Mouse (Mus musculus): ENCODE measurements around the gene Pcbd2. TPM values are rescaled to one million over a fixed set of nuclear protein-coding genes. Genes with fewer than 3 reads are reported as not detected.

Pcbd2 gene
- total and polyA plus RNA-seq, 3 experiments, result 32.0 to 69.4 TPM; not detected in 1

DNA sequence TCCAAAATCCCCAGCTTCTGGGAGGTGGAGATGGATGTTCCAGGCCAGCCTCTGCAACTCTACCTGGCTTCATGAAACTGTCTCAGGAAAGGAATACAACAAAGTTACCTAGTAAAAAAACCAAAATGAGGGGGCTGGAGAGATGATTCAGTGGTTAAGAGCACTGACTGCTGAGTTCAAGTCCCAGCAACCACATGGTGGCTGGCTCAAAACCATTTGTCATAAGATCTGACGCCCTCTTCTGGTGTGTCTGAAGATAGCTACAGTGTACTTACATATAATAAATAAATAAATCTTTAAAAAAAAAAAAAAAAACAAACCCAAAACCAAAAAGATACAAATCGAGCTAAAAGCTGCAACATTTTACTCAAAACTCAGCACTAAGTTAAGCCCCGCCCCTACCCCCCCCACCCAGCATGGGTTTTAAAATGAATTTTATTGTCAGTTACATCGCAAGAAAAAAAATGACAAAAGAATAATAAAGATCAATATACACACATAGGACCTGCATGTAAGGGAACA lies 509 bp upstream of the Pcbd2 start:
- peak; percentile 78; the same call in 1 of the 2 replicates for TF ChIP-seq MYC (IDR thresholded peaks at IDR 0.05; ENCODE audit: low read depth, low read length)
- TF ChIP-seq ZNF384 (IDR thresholded peaks at IDR 0.05; ENCODE audit: low read depth, low read length), result peak; percentile 70; the same call in 1 of the 2 replicates
- peak in 1 of 3 experiments; percentile 30; a peak in 1 of 6 replicates for TF ChIP-seq CTCF (IDR thresholded peaks at IDR 0.05 in 2 of 3, conservative IDR thresholded peaks at IDR 0.05 in 1 of 3; ENCODE audit: control insufficient read depth in 1 of 3, insufficient read depth in 1 of 3, low read depth in 2 of 3, low read length in 3 of 3, poor library complexity in 1 of 3, severe bottlenecking in 1 of 3)
- no peak for TF ChIP-seq ZC3H11A (IDR thresholded peaks at IDR 0.05; ENCODE audit: low read depth, low read length)
- TF ChIP-seq UBTF (IDR thresholded peaks at IDR 0.05; ENCODE audit: borderline replicate concordance, insufficient read depth, low read depth, low read length), result no peak
- peak; percentile 5; the same call in 1 of the 2 replicates for TF ChIP-seq MXI1 (IDR thresholded peaks at IDR 0.05; ENCODE audit: low read depth, low read length)
- TF ChIP-seq KAT2A (conservative IDR thresholded peaks at IDR 0.05; ENCODE audit: low read depth, low read length), result no peak
- H3K27me3 ChIP-seq (ENCODE audit: control insufficient read depth in 1 of 2, insufficient read depth in 2 of 2, low read length in 2 of 2), result no peaks in the 10 kb centered on the region
- DNase-seq (ENCODE audit: low read depth, low spot score), result peak; percentile 63
- H3K9me3 ChIP-seq (replicated peaks; ENCODE audit: insufficient read depth, low read length), result no peaks in the 10 kb centered on the region
- peaks cover 0 to 2% of the 10 kb centered on the region in 2 experiments; a peak in 2 of 4 replicates for H3K36me3 ChIP-seq (ENCODE audit: control insufficient read depth in 1 of 2, insufficient read depth in 2 of 2, low read length in 2 of 2)
- H3K4me1 ChIP-seq (ENCODE audit: control insufficient read depth in 1 of 2, insufficient read depth in 2 of 2, low read length in 2 of 2), result no peaks in the 10 kb centered on the region; a peak in 1 of 4 replicates
- H3K4me3 ChIP-seq (ENCODE audit: control insufficient read depth in 1 of 2, insufficient read depth in 1 of 2, low read depth in 2 of 2, low read length in 2 of 2), result peak overlapping the region; percentile 74 to 88
- peak overlapping the region; percentile 91 for H3K27ac ChIP-seq (ENCODE audit: control insufficient read depth, low read depth, low read length)
- peaks cover 9% of the 10 kb centered on the region; the same call in 1 of the 2 replicates for H3K79me2 ChIP-seq (ENCODE audit: control insufficient read depth, insufficient read depth, low read length, poor library complexity)
- H3K9ac ChIP-seq (ENCODE audit: control insufficient read depth, low read depth, low read length, poor library complexity, severe bottlenecking), result peak overlapping the region; percentile 93

DNA sequence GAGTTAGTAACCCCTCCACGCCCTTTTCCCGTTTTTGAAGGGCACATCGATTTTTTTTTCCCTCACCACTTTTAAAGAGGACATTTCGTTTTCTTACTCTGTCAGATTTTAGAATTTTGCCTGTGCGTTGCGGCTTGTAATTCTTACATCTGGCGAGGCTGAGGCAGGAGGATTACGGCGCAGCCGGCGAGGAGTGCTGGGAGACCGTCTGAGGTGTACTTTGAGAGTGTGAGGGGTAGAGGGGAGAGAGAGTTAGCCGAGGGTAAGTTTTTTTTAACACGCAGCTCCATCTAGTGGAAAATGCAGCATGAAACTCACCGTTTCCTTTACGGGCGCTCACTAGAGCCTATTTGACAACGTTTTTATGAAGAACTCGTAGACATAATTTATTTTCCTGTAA lies 671 bp downstream of the Pcbd2 start:
- Histone ChIP-seq H3K9ac (ENCODE audit: control insufficient read depth, low read depth, low read length, poor library complexity, severe bottlenecking) (peak overlapping the region; percentile 93), H3K4me1 (ENCODE audit: control insufficient read depth in 1 of 2, insufficient read depth in 2 of 2, low read length in 2 of 2) (peaks cover 0 to 3% of the 10 kb centered on the region in 2 experiments; a peak in 2 of 4 replicates), H3K27me3 (ENCODE audit: control insufficient read depth in 1 of 2, insufficient read depth in 2 of 2, low read length in 2 of 2) (no peaks in the 10 kb centered on the region), H3K79me2 (ENCODE audit: control insufficient read depth, insufficient read depth, low read length, poor library complexity) (peaks cover 9% of the 10 kb centered on the region; the same call in 1 of the 2 replicates), H3K4me3 (ENCODE audit: control insufficient read depth in 1 of 2, insufficient read depth in 1 of 2, low read depth in 2 of 2, low read length in 2 of 2) (peak overlapping the region; percentile 74 to 88), H3K36me3 (ENCODE audit: control insufficient read depth in 1 of 2, insufficient read depth in 2 of 2, low read length in 2 of 2) (peaks cover 0 to 2% of the 10 kb centered on the region in 2 experiments; a peak in 3 of 4 replicates), H3K27ac (ENCODE audit: control insufficient read depth, low read depth, low read length) (peak overlapping the region; percentile 91), H3K9me3 (replicated peaks; ENCODE audit: insufficient read depth, low read length) (no peaks in the 10 kb centered on the region)
- peak; percentile 88 for DNase-seq (ENCODE audit: low read depth, low spot score)
- peak; percentile 23 for TF ChIP-seq NELFE (IDR thresholded peaks at IDR 0.05; ENCODE audit: low read depth, low read length)
- TF ChIP-seq MXI1 (IDR thresholded peaks at IDR 0.05; ENCODE audit: low read depth, low read length), result peak; percentile 59
- no peak for TF ChIP-seq MYB (IDR thresholded peaks at IDR 0.05; ENCODE audit: low read depth, low read length)
- TF ChIP-seq MAFK (IDR thresholded peaks at IDR 0.05; ENCODE audit: borderline replicate concordance, low read depth, low read length), result 0 out of 2 replicates have a peak, but pooled peaks have one; percentile 34
- TF ChIP-seq MYC (IDR thresholded peaks at IDR 0.05; ENCODE audit: low read depth, low read length), result no peak; the same call in 1 of the 2 replicates
- TF ChIP-seq USF1 (IDR thresholded peaks at IDR 0.05; ENCODE audit: low read depth, low read length), result no peak
- TF ChIP-seq RAD21 (IDR thresholded peaks at IDR 0.05; ENCODE audit: low read depth, low read length), result peak; percentile 83
- TF ChIP-seq GATA1 (IDR thresholded peaks at IDR 0.05; ENCODE audit: low read depth, low read length), result no peak
- no peak for TF ChIP-seq EP300 (IDR thresholded peaks at IDR 0.05; ENCODE audit: low read depth in 1 of 2, low read length in 2 of 2)
- peak; percentile 88 for TF ChIP-seq ZNF384 (IDR thresholded peaks at IDR 0.05; ENCODE audit: low read depth, low read length)
- TF ChIP-seq POLR2AphosphoS5 (IDR thresholded peaks at IDR 0.05; ENCODE audit: borderline replicate concordance, low read depth, low read length), result no peak
- peak; percentile 76 for TF ChIP-seq TBP (IDR thresholded peaks at IDR 0.05; ENCODE audit: low read depth, low read length)
- TF ChIP-seq USF2 (IDR thresholded peaks at IDR 0.05; ENCODE audit: borderline replicate concordance in 1 of 2, insufficient read depth in 1 of 2, low read depth in 1 of 2, low read length in 2 of 2), result no peak
- no peak; the same call in 1 of the 2 replicates for TF ChIP-seq ZKSCAN1 (IDR thresholded peaks at IDR 0.05; ENCODE audit: low read depth, low read length)
- peak in 1 of 2 experiments; percentile 47; a peak in 1 of 4 replicates for TF ChIP-seq POLR2A (IDR thresholded peaks at IDR 0.05; ENCODE audit: control insufficient read depth in 1 of 2, insufficient read depth in 1 of 2, low read depth in 1 of 2, low read length in 2 of 2, poor library complexity in 1 of 2)
- no peak for TF ChIP-seq TAL1 (IDR thresholded peaks at IDR 0.05; ENCODE audit: low read length)
- peak; percentile 77 for TF ChIP-seq SIN3A (IDR thresholded peaks at IDR 0.05; ENCODE audit: low read length)
- TF ChIP-seq MAX (IDR thresholded peaks at IDR 0.05; ENCODE audit: low read length), result no peak; the same call in 1 of the 2 replicates
- peak; percentile 27 to 88 (median 35); a peak in 5 of 6 replicates for TF ChIP-seq CTCF (IDR thresholded peaks at IDR 0.05 in 2 of 3, conservative IDR thresholded peaks at IDR 0.05 in 1 of 3; ENCODE audit: control insufficient read depth in 1 of 3, insufficient read depth in 1 of 3, low read depth in 2 of 3, low read length in 3 of 3, poor library complexity in 1 of 3, severe bottlenecking in 1 of 3)
- TF ChIP-seq ZMIZ1 (IDR thresholded peaks at IDR 0.05; ENCODE audit: low read depth, low read length), result 0 out of 2 replicates have a peak, but pooled peaks have one; percentile 52
- TF ChIP-seq HCFC1 (IDR thresholded peaks at IDR 0.05; ENCODE audit: low read depth, low read length), result 0 out of 2 replicates have a peak, but pooled peaks have one; percentile 37
- no peak for TF ChIP-seq KAT2A (conservative IDR thresholded peaks at IDR 0.05; ENCODE audit: low read depth, low read length)
- TF ChIP-seq NRF1 (IDR thresholded peaks at IDR 0.05; ENCODE audit: insufficient read depth, low read depth, low read length, poor library complexity, severe bottlenecking), result no peak
- no peak for TF ChIP-seq ELF1 (IDR thresholded peaks at IDR 0.05; ENCODE audit: low read depth, low read length)
- TF ChIP-seq ETS1 (IDR thresholded peaks at IDR 0.05; ENCODE audit: low read depth, low read length), result 0 out of 2 replicates have a peak, but pooled peaks have one; percentile 35
- no peak for TF ChIP-seq BHLHE40 (IDR thresholded peaks at IDR 0.05; ENCODE audit: borderline replicate concordance, low read depth, low read length)

Data from MEL (cell line).